Mouse (Mus musculus) C2C12 (cell line): ENCODE results near the gene Fxyd2. TPM values are rescaled to one million over a fixed set of nuclear protein-coding genes. Genes with fewer than 3 reads are reported as not detected.

ENCODE experiments used
- H3K27me3 ChIP-seq: one replicate; pipeline ENCODE4 v1.6.1; 2011; ENCODE audit not compliant: control insufficient read depth, insufficient read depth, insufficient read length
- H3K36me3 ChIP-seq: one replicate; pipeline ENCODE4 v1.6.1; 2011; ENCODE audit not compliant: control insufficient read depth, insufficient read depth
- H3K4me3 ChIP-seq: one replicate; pipeline ENCODE4 v1.5.1; 2011; ENCODE audit warnings: mild to moderate bottlenecking, control low read depth; ENCODE audit not compliant: poor library complexity, insufficient read depth, severe bottlenecking
- H3K79me2 ChIP-seq: one replicate; pipeline ENCODE4 v1.6.1; 2011; ENCODE audit not compliant: control insufficient read depth, insufficient read depth
- H3K79me3 ChIP-seq: one replicate; pipeline ENCODE4 v1.6.1; 2011; ENCODE audit warnings: low read depth, control low read depth
- H3ac ChIP-seq: one replicate; pipeline ENCODE3; 2011; ENCODE audit warnings: low read depth; ENCODE audit not compliant: control insufficient read depth, insufficient read length
- CEBPB ChIP-seq: IDR thresholded peaks from one replicate; pipeline ENCODE4 v1.6.1; 2011; ENCODE audit warnings: low read depth, mild to moderate bottlenecking, control low read depth, moderate library complexity
- CTCF ChIP-seq: IDR thresholded peaks from one replicate; pipeline ENCODE4 v1.5.1; 2011; ENCODE audit not compliant: control insufficient read depth, insufficient read depth, insufficient read length
- FOSL1 ChIP-seq: IDR thresholded peaks from one replicate; pipeline ENCODE4 v1.8.0; 2011; ENCODE audit warnings: mild to moderate bottlenecking, low read length; ENCODE audit not compliant: poor library complexity, insufficient read depth, severe bottlenecking
- MAX ChIP-seq: IDR thresholded peaks from one replicate; pipeline ENCODE4 v1.6.1; 2011; ENCODE audit warnings: mild to moderate bottlenecking, control low read depth
- MYOD1 ChIP-seq: IDR thresholded peaks from one replicate; pipeline ENCODE4 v1.6.1; 2011; ENCODE audit warnings: low read depth; ENCODE audit not compliant: control insufficient read depth, insufficient read length
- MYOG ChIP-seq: IDR thresholded peaks from one replicate; pipeline ENCODE4 v1.6.1; 2011; ENCODE audit not compliant: control insufficient read depth, insufficient read length; ENCODE audit errors: extremely low read depth
- USF1 ChIP-seq: IDR thresholded peaks from one replicate; pipeline ENCODE4 v1.6.1; 2011; ENCODE audit warnings: low read depth, mild to moderate bottlenecking, control low read depth, moderate library complexity
- polyA plus RNA-seq: library from polyadenylated mRNA; unstranded; fragments of >200 nt; fragmentation: generic; extraction: Trizol; gene quantifications from one replicate; pipeline ENCODE4 v1.2.1, GENCODE M21; 2012; ENCODE audit warnings: missing spikeins

The Fxyd2 gene
- polyA plus RNA-seq, 1 experiment: not detected

GRCm38 (mm10) chr9:45444251-45444798, 44.9 kb downstream of the Fxyd2 start:
- Histone ChIP-seq H3K79me3 (no peaks in the 10 kb centered on the region), H3ac (no peak overlapping the region), H3K36me3 (no peaks in the 10 kb centered on the region), H3K4me3 (no peak overlapping the region), H3K79me2 (no peaks in the 10 kb centered on the region), H3K27me3 (peaks cover 19% of the 10 kb centered on the region)
- TF ChIP-seq MYOD1 (no peak), CTCF (no peak), USF1 (no peak), CEBPB (no peak), MYOG (no peak)

DNA sequence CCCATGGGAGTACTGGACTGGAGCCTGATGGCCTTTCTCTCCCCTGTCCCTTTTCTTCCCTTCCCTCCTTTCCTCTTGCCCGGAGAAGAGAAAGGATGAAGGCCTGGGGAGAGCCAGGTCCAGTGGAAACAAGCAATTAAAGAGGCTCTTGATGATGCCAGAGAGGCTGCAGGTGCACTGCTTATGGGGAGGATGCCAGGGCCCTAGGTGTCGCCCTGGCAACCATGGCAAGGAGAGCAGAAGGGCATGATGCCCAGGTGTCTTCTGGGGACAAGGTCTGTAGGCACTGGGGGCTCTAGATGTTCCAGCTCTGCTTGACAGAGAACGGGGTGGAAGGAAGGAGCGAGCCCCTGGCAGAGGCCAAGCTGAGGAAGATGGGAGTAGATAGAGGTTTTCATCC, 50.2 kb downstream of the Fxyd2 start:
- Histone ChIP-seq H3ac (no peak overlapping the region), H3K4me3 (no peak overlapping the region), H3K36me3 (no peaks in the 10 kb centered on the region), H3K79me3 (no peaks in the 10 kb centered on the region), H3K27me3 (peaks cover 38% of the 10 kb centered on the region), H3K79me2 (no peaks in the 10 kb centered on the region)
- no peak for TF ChIP-seq CEBPB
- no peak for TF ChIP-seq MYOG
- TF ChIP-seq FOSL1: no peak
- no peak for TF ChIP-seq MYOD1
- TF ChIP-seq CTCF: no peak
- no peak for TF ChIP-seq USF1

GRCm38 (mm10) chr9:45451346-45451745, 51.9 kb downstream of the Fxyd2 start:
- H3K79me3 ChIP-seq: no peaks in the 10 kb centered on the region
- no peaks in the 10 kb centered on the region for H3K79me2 ChIP-seq
- TF ChIP-seq MYOD1 (no peak), CEBPB (no peak), FOSL1 (no peak), CTCF (no peak), MYOG (no peak), MAX (no peak), USF1 (no peak)
- no peak overlapping the region for H3K4me3 ChIP-seq
- peaks cover 37% of the 10 kb centered on the region for H3K27me3 ChIP-seq
- no peaks in the 10 kb centered on the region for H3K36me3 ChIP-seq
- H3ac ChIP-seq: no peak overlapping the region

GRCm38 (mm10) chr9:45454032-45454431, 54.6 kb downstream of the Fxyd2 start:
- H3ac ChIP-seq: no peak overlapping the region
- no peaks in the 10 kb centered on the region for H3K79me3 ChIP-seq
- no peak overlapping the region for H3K4me3 ChIP-seq

DNA sequence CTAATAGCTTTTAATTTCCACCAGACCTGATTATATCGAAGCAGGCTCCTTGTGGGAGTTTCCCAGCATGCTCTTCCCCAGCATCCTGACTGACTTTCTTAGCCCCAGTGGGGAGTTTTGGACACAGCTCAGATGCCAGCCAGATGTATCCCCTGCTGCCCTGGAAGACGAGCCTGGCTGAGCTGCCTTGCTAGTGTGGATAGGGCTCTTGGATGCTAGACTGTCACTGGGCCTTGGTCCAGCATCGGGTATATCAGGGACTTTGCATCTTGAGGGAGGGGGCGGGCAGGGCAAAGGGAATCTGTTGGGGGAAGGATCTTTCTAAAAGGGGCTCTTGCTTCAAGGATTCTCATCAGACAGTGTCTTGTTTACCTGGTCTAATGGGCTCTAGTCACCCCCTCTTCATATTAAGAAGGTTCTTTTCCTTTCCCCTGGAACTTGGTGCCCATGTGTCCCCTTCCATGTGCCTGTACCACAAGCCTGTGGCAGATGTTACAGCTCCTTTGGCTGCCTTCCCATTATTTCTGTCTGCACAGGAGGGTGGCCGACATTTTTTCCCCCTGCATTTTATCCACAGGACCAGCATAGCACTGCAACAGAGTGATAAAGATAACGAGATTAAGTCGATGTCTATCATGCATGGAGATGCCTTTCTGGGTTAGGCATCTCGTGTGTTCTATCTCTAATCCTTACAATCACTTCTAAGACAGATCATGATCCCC, 55.6 kb downstream of the Fxyd2 start:
- Histone ChIP-seq H3K79me3 (no peaks in the 10 kb centered on the region), H3K36me3 (no peaks in the 10 kb centered on the region), H3K27me3 (peaks cover 32% of the 10 kb centered on the region), H3K79me2 (no peaks in the 10 kb centered on the region), H3ac (no peak overlapping the region), H3K4me3 (no peak overlapping the region)
- TF ChIP-seq MYOG (no peak), CEBPB (no peak), USF1 (no peak), CTCF (no peak), MAX (no peak), FOSL1 (no peak), MYOD1 (no peak)

More at GRCm38 (mm10) chr9:45454032-45454431, 54.6 kb downstream of the Fxyd2 start:
- Histone ChIP-seq H3K79me2 (no peaks in the 10 kb centered on the region), H3K36me3 (no peaks in the 10 kb centered on the region), H3K27me3 (peaks cover 30% of the 10 kb centered on the region)
- no peak for TF ChIP-seq CTCF
- no peak for TF ChIP-seq CEBPB
- no peak for TF ChIP-seq MAX
- no peak for TF ChIP-seq USF1
- TF ChIP-seq FOSL1: no peak
- TF ChIP-seq MYOG: no peak
- no peak for TF ChIP-seq MYOD1
